Mouse (Mus musculus): Measurements from ENCODE around the gene Hist1h2ag. TPM values are rescaled to one million over a fixed set of nuclear protein-coding genes. Genes with fewer than 3 reads are reported as not detected.
A peak's percentile ranks its signal among the peaks of the same experiment; 100 is the strongest.

Gene Hist1h2ag
- total RNA-seq, 4 experiments from 2014 or later, result 2.7 to 12.6 (median 6.6) TPM

- no peak for DNase-seq (ENCODE audit: low spot score)
Measured at GRCm38 (mm10) chr13:22013716-22014115, 29.0 kb downstream of the Hist1h2ag start.

- no peak for DNase-seq (ENCODE audit: low spot score)
Measured at GRCm38 (mm10) chr13:22009642-22010041, 33.1 kb downstream of the Hist1h2ag start, which contains the start of gene Prss16. Gene Prss16, minus strand, starts transcription at chr13:22009742.

GRCm38 (mm10) chr13:22008707-22009106 is 34.0 kb downstream of the Hist1h2ag start:
- DNase-seq (ENCODE audit: low spot score), result no peak

- no peak for DNase-seq (ENCODE audit: low spot score)
Measured at GRCm38 (mm10) chr13:22007872-22008271, 34.9 kb downstream of the Hist1h2ag start.

DNA sequence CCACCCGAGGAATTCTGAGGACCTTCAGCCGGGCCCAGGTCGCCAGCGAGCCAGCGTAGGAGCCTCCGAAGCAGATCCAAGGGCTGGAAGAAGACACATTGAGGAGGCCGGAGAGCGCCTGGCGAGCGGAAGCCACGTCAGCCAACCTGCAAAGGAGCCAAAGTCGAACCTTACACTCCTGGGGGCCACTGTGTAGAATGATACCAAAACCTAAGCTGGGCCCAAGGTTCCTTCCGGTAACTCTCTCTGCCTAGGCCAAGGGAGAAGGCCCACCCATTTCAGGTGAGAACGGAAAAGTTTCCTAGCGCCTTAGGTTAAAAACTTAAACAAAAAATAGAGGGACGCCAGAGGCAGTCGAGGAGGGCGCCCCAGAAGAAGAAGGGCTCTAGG is 35.6 kb downstream of the Hist1h2ag start:
- no peak for DNase-seq (ENCODE audit: low spot score)

GRCm38 (mm10) chr13:22006334-22007120 is 36.2 kb downstream of the Hist1h2ag start:
- DNase-seq (ENCODE audit: low spot score), result no peak

GRCm38 (mm10) chr13:22005605-22006333 is 37.0 kb downstream of the Hist1h2ag start:
- DNase-seq (ENCODE audit: low spot score), result no peak

DNA sequence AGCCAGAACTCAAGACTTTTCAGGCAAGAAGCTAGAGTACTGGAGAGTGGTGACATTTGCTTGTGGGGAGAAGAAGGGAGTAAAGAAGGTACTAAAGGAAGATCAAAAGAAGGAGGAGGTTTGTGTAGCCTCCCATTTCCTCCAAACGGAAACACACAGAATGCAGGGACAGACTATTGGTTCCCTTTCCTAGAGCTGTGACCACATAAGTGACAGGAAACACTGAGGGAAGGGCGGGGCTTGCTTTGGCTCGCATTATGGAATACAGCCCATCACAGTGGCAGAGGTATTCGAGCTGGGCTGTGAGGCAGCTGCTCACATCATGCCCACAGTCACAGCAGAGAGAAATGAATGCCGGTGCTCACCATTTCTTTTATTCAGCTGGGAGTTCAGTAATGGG is 40.9 kb downstream of the Hist1h2ag start:
- DNase-seq (ENCODE audit: low spot score), result no peak

DNA sequence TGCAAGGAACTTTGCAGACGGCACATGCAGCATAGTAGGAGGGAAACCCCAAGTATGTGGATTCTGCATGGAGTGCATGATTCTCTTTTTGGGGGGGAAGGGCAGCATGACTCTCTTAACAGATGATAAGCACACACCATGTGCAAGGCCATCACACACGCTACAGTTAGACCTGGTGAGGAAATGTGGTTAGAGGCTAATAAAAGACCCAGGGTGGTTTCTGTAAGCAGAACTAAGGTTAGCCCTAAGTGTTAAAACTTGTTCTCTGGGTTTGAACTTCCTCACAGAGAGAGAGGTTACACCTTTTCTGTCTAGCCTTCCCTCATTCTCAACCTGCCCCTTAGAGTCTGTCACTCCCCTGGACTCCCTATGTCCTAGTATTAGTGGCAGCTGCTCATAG is 41.4 kb downstream of the Hist1h2ag start:
- no peak for DNase-seq (ENCODE audit: low spot score)

DNA sequence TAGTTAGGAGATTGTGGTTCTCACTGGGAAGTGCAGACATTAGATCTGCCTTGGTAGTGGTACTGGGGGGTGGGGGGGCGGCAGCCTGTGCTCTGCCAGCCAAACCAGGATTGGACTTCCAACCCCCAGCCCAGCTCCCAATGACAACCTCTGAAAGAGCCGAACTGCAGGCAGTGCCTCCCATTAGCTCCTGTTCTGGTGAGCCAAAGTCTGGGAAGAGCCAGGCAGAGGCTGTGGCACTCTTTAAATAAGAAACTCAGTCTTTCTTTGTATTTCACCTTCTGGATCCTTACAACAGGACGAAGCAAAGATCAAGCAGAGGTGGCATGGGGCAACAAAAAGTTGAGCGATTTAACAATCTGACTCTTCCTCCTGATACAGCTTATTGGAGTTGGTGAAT is 43.6 kb downstream of the Hist1h2ag start:
- no peak for DNase-seq (ENCODE audit: low spot score)

DNA sequence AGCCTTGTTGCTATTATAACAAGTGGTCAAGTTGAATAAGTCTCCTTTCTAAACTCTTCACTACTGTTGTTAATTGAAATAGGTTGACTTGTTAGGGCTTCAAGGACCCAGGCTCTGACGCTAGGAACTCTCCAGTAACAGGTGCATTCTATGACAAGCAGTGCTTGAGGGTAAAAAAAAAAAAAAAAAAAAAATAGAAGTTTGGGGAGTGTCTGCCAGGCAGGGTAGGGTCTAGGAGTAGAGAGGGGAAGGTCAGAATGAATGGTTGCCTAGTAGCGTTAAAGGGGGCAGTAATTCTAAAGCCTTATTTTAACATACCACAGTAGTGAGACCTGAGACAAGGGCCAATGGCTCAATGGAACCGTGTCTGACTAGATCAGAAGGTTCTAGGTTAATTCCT is 44.3 kb downstream of the Hist1h2ag start:
- no peak for DNase-seq (ENCODE audit: low spot score)

DNA sequence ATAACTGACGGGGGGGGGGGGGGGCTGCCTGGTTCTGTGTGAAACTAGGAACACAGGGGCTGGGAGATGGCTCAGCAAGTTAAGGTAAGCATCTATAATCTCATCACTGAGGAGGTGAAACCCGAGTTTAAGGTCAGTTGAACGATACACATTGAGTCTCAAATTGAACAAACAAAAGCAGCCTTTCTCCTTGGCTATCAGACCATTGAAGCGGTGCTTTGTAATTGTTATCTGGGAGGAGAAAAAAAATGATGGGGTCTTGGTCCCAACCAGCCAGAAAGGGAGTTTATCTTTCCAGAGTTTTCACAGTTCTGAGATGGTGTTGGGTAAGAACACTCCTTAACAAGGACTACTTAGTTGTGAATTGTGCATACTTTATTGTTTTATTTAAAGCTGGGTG is 44.9 kb downstream of the Hist1h2ag start:
- DNase-seq (ENCODE audit: low spot score), result no peak

DNA sequence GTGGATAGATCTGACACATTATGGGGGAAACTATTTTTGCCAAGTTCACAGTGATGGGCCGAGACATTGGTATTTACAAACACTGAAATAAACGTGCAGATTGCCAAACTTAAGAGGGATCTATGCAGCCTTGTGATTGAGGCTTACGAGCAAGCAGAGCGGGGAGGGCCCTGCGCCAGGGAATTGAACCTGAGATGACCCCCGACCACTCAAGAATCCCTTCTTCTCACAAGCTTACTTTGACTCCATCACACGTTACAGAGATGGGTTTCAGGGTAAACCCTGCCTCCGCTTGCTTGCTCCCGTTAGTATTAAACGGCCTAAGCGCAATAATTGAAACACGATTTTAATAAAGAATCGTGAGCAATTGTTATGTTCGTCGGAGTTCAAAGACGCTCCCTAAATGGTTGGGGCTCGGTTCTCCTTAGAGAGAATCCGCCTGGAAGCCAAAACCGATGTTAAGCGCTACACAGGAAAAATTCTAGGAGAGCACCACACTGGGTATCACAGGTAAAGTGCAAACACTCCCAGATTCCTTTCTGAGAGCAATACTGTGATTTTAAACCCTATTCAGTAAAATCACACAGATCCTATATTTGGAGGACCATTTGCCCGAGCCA is 45.4 kb downstream of the Hist1h2ag start:
- no peak for DNase-seq (ENCODE audit: low spot score)

GRCm38 (mm10) chr13:21996840-21997185 is 45.9 kb downstream of the Hist1h2ag start:
- no peak for DNase-seq (ENCODE audit: low spot score)

GRCm38 (mm10) chr13:21996101-21996839 is 46.5 kb downstream of the Hist1h2ag start:
- DNase-seq (ENCODE audit: low spot score), result no peak

- no peak for DNase-seq (ENCODE audit: low spot score)
Measured at GRCm38 (mm10) chr13:21995331-21995914, 47.3 kb downstream of the Hist1h2ag start.

DNA sequence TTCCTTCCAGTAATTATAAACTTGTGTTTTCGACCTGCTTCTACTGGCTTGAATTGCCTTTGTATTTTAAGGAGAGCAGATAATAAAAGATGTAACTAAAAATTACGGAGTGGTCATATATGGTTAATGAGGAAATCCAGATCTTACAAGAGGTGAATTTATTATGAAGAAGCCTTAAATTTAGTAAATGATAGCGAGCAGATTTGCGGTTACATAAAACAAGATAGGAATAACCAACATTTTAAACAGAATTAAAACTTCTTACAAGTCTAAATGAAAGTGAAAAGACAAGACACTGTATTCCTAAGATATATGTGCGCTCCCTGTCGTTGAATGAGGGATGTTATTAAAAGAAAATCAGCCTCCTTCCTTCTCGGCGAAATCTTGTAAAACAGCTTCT is 47.8 kb downstream of the Hist1h2ag start:
- no peak for DNase-seq (ENCODE audit: low spot score)

GRCm38 (mm10) chr13:21993957-21994738 is 48.6 kb downstream of the Hist1h2ag start:
- peak; percentile 44 for DNase-seq (ENCODE audit: low spot score)

GRCm38 (mm10) chr13:21992550-21992949 is 50.2 kb downstream of the Hist1h2ag start:
- no peak for DNase-seq (ENCODE audit: low spot score)

Measured in heart, adult 8-10 months (tissue).